Mouse (Mus musculus): Measurements from ENCODE around the gene Cuedc1. TPM values are rescaled to one million over a fixed set of nuclear protein-coding genes. Genes with fewer than 3 reads are reported as not detected.
A peak's percentile ranks its signal among the peaks of the same experiment; 100 is the strongest.
"Not testable (repeated sequence)": the region's sequence is repeated elsewhere in the genome, so short reads cannot be mapped to it uniquely, and the experiment has no call there.

The Cuedc1 gene
- total and polyA plus RNA-seq, 2 experiments from 2014 or later, result 37.5 to 38.8 TPM

DNA sequence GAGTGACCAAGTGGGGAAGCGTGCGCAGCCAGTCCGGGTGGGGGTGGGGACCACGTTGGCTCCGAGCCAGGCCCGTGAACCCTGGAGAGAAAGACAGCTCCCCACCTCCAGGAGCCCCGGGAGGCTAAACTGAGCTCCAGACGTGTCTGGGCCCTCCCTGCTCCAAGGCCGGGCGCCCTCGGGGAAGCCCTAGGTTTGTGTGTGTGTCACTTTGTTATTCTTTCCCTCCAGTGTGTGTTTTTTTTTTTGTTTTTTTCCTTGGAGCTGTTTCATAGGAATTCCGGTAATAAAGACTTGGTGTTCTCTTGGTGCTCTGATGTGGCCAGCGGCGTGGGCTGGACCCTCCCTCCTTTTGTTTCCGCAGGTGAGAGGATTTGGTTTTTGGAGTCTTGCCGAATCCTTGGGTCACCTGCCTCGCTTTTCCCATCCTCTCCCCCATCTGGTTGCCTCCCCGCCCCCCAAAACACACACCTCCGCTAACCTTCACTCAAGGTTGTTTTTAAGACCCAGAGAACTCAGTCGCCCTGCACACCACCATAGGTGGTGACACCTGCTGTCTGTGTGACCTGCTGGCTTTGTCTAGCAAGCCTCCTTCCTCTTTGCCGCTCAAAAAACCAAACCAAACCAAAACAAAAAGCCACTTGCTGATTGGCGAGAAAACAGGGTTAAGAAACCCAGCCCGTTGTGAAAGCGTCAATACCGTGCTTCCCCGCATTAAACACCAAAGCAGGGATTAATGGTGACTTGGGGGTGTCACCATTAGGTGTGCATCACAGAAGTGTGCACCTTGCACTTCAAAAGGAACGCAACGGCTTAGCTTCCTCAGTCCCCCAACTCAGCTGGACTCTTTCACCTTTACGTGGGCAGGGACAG is 96.2 kb downstream of the Cuedc1 start:
- H3K4me1 ChIP-seq (ENCODE audit: insufficient read depth, low read length), result no peaks in the 10 kb centered on the region
- no peak for TF ChIP-seq CTCF (IDR thresholded peaks at IDR 0.05)
- peaks cover 21% of the 10 kb centered on the region for H3K27me3 ChIP-seq (ENCODE audit: insufficient read depth, low read length)
- no peak overlapping the region for H3K4me3 ChIP-seq (ENCODE audit: low read depth, low read length)
- no peaks in the 10 kb centered on the region for H3K9me3 ChIP-seq (ENCODE audit: low read length)
- WGBS, result 31% methylated on average over 29 of the region's 29 CpGs
- H3K36me3 ChIP-seq (ENCODE audit: insufficient read depth, low read length), result no peaks in the 10 kb centered on the region; the same call in 1 of the 2 replicates
- no peak overlapping the region for H3K4me2 ChIP-seq (ENCODE audit: low read depth, low read length, poor library complexity, severe bottlenecking)
- H3K27ac ChIP-seq (ENCODE audit: low read depth, low read length), result no peak overlapping the region
- no peak overlapping the region for H3K9ac ChIP-seq (replicated peaks; ENCODE audit: low read length, poor library complexity, severe bottlenecking)
- no peak for ATAC-seq (ENCODE audit: low FRiP score)
- no peak for DNase-seq (ENCODE audit: low spot score)

DNA sequence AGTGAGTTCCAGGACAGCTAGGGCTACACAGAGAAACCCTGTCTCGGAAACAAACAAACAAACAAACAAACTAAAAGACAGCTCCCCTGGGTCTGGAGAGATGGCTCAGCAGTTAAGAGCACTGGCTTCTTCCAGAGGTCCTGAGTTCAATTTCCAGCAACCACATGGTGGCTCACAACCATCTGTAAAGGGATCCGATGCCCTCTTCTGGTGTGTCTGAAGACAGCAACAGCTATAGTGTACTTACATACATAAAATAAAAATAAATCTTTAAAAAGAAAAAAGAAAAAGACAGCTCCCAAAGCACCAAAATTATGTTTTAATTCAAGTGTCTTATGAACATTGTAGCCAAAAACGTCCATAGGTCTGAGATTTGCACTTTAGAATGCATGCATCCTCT is 97.8 kb downstream of the Cuedc1 start:
- not testable (repeated sequence) for DNase-seq (ENCODE audit: low spot score); ATAC-seq (ENCODE audit: low FRiP score); H3K4me1 ChIP-seq (ENCODE audit: insufficient read depth, low read length); H3K4me2 ChIP-seq (ENCODE audit: low read depth, low read length, poor library complexity, severe bottlenecking); H3K27ac ChIP-seq (ENCODE audit: low read depth, low read length); H3K9ac ChIP-seq (replicated peaks; ENCODE audit: low read length, poor library complexity, severe bottlenecking); H3K4me3 ChIP-seq (ENCODE audit: low read depth, low read length); H3K9me3 ChIP-seq (ENCODE audit: low read length); H3K36me3 ChIP-seq (ENCODE audit: insufficient read depth, low read length)
- peaks cover 21% of the 10 kb centered on the region for H3K27me3 ChIP-seq (ENCODE audit: insufficient read depth, low read length)
- 91% methylated on average over 3 of the region's 3 CpGs for WGBS

DNA sequence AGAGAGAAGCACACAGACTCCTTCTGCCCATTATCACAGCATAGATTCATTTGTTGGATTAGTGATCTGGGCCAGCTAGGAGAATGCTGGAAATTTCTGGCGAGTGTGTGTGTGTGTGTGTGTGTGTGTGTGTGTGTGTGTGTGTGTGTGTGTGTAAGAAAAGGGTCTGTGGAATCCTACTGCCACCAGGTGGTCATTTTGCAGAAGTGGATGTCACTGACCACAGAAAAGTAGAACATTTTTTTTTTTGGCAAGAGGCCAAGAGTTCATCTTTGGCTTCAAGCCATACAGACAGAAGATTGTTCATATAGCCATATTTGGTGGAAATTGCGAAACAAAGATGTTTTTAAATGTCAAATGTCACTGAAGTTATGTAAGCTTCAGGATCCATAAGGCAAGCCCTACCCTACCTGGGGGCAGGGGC is 99.3 kb downstream of the Cuedc1 start:
- WGBS, result 6% methylated on average over 2 of the region's 2 CpGs
- Histone ChIP-seq H3K4me1 (ENCODE audit: insufficient read depth, low read length) (no peaks in the 10 kb centered on the region), H3K36me3 (ENCODE audit: insufficient read depth, low read length) (no peaks in the 10 kb centered on the region; the same call in 1 of the 2 replicates), H3K9ac (replicated peaks; ENCODE audit: low read length, poor library complexity, severe bottlenecking) (no peak overlapping the region), H3K4me2 (ENCODE audit: low read depth, low read length, poor library complexity, severe bottlenecking) (no peak overlapping the region), H3K27me3 (ENCODE audit: insufficient read depth, low read length) (peaks cover 17% of the 10 kb centered on the region), H3K27ac (ENCODE audit: low read depth, low read length) (no peak overlapping the region), H3K9me3 (ENCODE audit: low read length) (no peaks in the 10 kb centered on the region), H3K4me3 (ENCODE audit: low read depth, low read length) (no peak overlapping the region)
- ATAC-seq (ENCODE audit: low FRiP score) (no peak), DNase-seq (ENCODE audit: low spot score) (peak; percentile 93)
- peak; percentile 88 for TF ChIP-seq CTCF (IDR thresholded peaks at IDR 0.05)

DNA sequence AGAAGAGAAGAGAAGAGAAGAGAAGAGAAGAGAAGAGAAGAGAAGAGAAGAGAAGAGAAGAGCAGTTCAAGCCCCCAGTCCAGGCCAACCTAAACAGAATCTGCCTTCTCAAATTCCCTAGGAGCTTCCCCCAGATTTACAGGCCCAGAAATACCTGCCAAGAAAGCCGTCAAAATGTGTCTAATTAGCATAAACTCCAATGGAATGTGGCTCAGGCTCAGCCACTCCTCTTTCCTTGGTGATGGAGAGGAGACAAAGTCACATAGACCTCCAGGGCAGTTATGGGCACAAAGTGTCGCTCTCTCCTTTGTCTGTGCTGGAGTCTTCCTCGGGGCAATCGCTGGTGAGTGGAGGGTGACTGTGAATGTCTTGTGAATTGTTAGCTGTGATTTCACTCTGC is 100.4 kb downstream of the Cuedc1 start:
- 19% methylated on average over 4 of the region's 4 CpGs for WGBS
- no peak for DNase-seq (ENCODE audit: low spot score)
- Histone ChIP-seq H3K9ac (replicated peaks; ENCODE audit: low read length, poor library complexity, severe bottlenecking) (no peak overlapping the region), H3K4me2 (ENCODE audit: low read depth, low read length, poor library complexity, severe bottlenecking) (no peak overlapping the region), H3K27me3 (ENCODE audit: insufficient read depth, low read length) (peaks cover 6% of the 10 kb centered on the region), H3K27ac (ENCODE audit: low read depth, low read length) (no peak overlapping the region), H3K36me3 (ENCODE audit: insufficient read depth, low read length) (no peaks in the 10 kb centered on the region), H3K9me3 (ENCODE audit: low read length) (no peaks in the 10 kb centered on the region), H3K4me3 (ENCODE audit: low read depth, low read length) (no peak overlapping the region), H3K4me1 (ENCODE audit: insufficient read depth, low read length) (no peaks in the 10 kb centered on the region; the same call in 1 of the 2 replicates)
- TF ChIP-seq CTCF (IDR thresholded peaks at IDR 0.05), result no peak
- no peak for ATAC-seq (ENCODE audit: low FRiP score)

DNA sequence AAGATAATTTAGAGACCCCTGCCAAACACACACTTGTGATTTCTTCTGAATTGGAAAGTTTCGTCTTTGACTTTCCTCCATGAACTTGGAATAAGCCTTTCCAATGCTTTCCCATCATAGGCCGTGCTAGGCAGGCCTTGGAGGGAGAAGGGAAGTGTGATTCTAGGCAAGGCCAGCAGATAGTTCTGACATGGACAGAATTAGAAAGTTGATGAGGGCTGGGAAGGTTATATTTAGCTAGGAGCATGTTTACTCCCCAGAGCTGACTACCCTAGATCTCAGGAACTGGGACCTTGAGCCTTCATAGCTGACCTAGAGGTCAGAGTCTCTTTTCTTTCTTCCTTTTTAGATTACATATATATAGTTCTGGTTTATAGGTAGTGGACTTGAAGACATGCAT is 103.3 kb downstream of the Cuedc1 start:
- Histone ChIP-seq H3K27ac (ENCODE audit: low read depth, low read length) (no peak overlapping the region), H3K27me3 (ENCODE audit: insufficient read depth, low read length) (no peaks in the 10 kb centered on the region), H3K9ac (replicated peaks; ENCODE audit: low read length, poor library complexity, severe bottlenecking) (no peak overlapping the region), H3K4me1 (ENCODE audit: insufficient read depth, low read length) (peaks cover 5% of the 10 kb centered on the region), H3K9me3 (ENCODE audit: low read length) (no peaks in the 10 kb centered on the region), H3K4me2 (ENCODE audit: low read depth, low read length, poor library complexity, severe bottlenecking) (no peak overlapping the region), H3K4me3 (ENCODE audit: low read depth, low read length) (no peak overlapping the region), H3K36me3 (ENCODE audit: insufficient read depth, low read length) (no peaks in the 10 kb centered on the region)
- ATAC-seq (ENCODE audit: low FRiP score), result no peak
- WGBS, result 78% methylated on average over 2 of the region's 2 CpGs
- DNase-seq (ENCODE audit: low spot score), result no peak
- TF ChIP-seq CTCF (IDR thresholded peaks at IDR 0.05), result no peak

DNA sequence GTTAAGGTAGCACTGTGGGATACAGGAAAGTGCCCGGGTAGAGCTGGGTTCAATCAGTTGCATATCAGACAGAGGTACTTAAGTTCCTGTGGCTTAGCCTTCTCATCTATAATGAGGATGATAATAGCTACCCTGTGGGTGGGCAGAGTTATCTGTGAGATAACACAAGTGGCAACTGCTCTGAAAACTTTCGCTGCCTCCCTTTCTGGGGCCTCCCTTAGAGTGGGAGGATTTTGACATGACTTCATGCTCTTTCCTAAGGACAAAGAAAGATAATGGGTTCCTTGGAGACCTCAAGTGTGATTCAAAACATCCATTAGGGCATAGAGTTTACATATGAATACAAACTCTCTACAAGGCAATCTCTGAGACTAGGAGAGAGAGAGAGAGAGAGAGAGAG is 104.2 kb downstream of the Cuedc1 start:
- Histone ChIP-seq H3K4me1 (ENCODE audit: insufficient read depth, low read length) (peaks cover 5% of the 10 kb centered on the region), H3K36me3 (ENCODE audit: insufficient read depth, low read length) (peaks cover under 1% of the 10 kb centered on the region; the same call in 1 of the 2 replicates), H3K27me3 (ENCODE audit: insufficient read depth, low read length) (no peaks in the 10 kb centered on the region), H3K4me2 (ENCODE audit: low read depth, low read length, poor library complexity, severe bottlenecking) (no peak overlapping the region), H3K9ac (replicated peaks; ENCODE audit: low read length, poor library complexity, severe bottlenecking) (no peak overlapping the region), H3K9me3 (ENCODE audit: low read length) (no peaks in the 10 kb centered on the region), H3K4me3 (ENCODE audit: low read depth, low read length) (no peak overlapping the region), H3K27ac (ENCODE audit: low read depth, low read length) (no peak overlapping the region)
- DNase-seq (ENCODE audit: low spot score) (no peak), ATAC-seq (ENCODE audit: low FRiP score) (no peak)
- TF ChIP-seq CTCF (IDR thresholded peaks at IDR 0.05), result no peak
- WGBS, result 15% methylated on average over 2 of the region's 2 CpGs

All from midbrain, postnatal 0 days (tissue).